Mouse (Mus musculus): ENCODE measurements around the gene Gpc1.

GRCm38 (mm10) chr1:92845889-92846288 lies 14.4 kb downstream of the Gpc1 start:
- no peak for TF ChIP-seq MAX (IDR thresholded peaks at IDR 0.05)
- no peak for TF ChIP-seq CTCF (IDR thresholded peaks at IDR 0.05; ENCODE audit: control insufficient read depth, insufficient read depth, insufficient read length)
- no peak for TF ChIP-seq FOSL1 (IDR thresholded peaks at IDR 0.05; ENCODE audit: insufficient read depth, low read length, poor library complexity, severe bottlenecking)
- TF ChIP-seq MYOG (IDR thresholded peaks at IDR 0.05; ENCODE audit: control insufficient read depth, extremely low read depth, insufficient read length) = no peak
- no peak for TF ChIP-seq USF1 (IDR thresholded peaks at IDR 0.05; ENCODE audit: low read depth)
- TF ChIP-seq CEBPB (IDR thresholded peaks at IDR 0.05; ENCODE audit: low read depth) = no peak
- no peak for TF ChIP-seq MYOD1 (IDR thresholded peaks at IDR 0.05; ENCODE audit: control insufficient read depth, insufficient read length, low read depth)
